Mouse (Mus musculus): ENCODE measurements around the gene Odf4.

The Odf4 gene

DNA sequence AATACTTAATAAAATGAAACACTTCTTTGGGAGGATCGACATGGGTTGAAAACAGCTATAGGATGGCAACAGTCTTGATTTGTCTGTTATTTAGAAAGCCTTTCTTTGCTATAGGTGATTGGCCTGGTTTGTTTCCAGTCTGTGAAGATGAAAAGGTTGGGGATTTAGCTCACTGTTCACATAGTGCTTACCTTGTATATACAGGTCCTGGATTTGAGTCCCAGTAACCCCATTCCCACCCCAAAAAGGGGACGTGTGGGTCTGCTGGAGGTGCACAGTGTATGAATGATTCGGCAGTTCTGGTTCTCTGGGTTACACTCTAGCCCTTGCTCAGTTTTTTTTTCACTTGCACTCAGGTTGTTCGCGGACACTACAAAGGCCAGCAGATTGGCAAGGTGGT, 24.1 kb downstream of the Odf4 start:
- DNase-seq (ENCODE audit: low read depth, low spot score), result no peak

DNA sequence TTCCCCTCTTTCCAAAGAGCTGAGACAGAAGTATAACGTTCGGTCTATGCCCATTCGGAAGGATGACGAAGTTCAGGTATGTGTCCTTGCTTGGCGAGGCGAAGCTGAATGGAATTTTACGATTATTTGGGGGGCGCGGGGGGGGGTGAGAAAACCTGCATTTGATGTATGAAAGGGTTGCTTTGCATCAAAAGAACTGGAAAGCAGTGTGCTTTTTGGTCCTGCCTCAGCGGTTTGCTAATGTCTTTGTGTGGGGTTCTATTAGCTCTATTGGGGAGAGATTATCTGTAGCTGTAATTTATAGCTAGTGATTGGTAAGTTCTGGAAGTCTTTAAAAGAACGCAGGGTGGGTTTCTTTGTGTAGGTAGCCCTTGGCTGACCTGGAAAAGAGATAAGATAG, 24.5 kb downstream of the Odf4 start:
- DNase-seq (ENCODE audit: low read depth, low spot score), result no peak

DNA sequence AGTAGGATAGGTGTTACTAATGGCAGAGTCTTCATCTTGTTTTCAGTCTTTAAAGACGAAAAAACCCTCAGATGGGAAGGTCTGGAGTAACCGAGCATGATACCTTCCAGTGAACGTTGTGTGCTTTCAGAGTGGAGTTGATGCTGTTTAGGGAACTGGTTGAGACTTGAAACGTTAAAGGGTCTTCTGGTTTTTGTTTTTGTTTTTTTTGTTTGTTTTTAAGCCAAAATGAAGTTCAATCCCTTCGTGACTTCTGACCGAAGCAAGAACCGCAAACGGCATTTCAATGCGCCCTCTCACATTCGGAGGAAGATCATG, 24.9 kb downstream of the Odf4 start:
- DNase-seq (ENCODE audit: low read depth, low spot score), result no peak

DNA sequence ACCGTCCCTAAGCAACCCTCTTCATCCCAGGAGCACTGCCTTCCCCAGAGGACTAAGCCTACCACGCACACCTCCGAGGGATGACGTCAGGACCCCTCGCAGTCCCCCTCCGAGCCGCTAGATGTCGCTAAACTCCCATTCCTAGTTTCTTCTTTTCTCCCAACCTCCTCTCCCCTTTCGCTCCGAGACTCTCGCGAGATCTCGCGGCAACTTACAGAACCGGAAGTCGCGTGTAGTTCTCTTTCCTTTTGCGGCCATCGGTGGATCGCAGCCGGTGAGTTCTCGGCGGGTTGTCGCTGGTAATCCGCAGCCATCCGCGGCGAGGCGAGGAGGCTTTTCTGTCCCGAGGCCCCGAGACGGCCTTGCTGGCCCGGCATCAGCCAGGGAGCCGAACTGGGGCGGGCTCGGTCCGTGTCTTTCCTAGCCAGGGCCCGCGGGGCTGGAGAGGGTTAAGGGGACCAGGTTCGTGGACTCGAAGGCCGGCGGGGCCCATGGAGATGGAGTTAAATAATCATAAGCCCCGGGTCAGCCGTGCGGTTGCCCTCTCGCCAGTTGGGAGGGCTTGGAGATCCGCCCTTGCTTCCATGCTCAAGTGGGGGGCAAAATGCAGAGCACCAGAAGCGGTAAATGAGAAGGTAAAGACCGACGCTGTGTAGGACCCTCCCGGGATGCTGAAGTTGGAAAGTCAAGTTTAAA, 25.4 kb downstream of the Odf4 start, which contains the start of gene Rpl26:
TSS of gene Rpl26 (plus strand) at position 233 of the 696 bp plus-strand sequence.
- peak; percentile 100 for DNase-seq (ENCODE audit: low read depth, low spot score)

DNA sequence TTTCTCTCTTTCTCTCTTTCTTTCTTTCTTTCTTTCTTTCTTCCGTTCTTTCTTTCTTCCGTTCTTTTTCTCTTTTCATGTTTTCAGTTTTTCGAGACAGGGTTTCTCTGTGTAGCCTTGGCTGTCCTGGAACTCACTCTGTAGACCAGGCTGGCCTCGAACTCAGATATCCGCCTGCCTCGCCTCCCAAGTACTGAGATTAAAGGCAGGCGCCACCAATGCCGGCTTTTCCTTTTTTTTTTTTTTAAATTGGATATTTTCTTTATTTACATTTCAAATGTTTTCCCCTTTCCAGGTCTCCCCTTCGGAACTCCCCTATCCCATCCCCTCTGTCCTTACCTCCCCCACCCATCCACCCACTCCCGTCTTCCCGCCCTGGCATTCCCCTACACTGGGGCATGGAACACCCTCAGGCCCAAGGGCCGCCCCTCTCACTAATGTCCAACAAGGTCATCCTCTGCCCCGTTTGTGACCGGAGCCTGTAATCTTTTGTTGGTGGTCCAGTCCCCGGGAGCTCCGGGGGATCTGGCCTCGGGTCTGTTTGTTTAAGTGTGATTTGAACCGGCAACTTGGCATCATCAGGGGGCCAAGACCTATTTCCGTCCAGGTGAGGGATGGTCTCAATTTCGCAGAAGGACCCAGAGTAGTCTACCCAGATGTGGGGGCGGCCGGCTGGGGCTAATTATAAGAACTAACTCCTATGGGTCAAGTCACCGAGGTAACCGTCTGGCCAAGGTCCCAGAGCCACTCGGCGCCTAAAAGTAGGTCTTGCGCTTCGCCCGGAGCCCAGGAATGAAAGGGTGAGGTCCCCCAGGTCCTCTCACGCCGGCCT, 26.1 kb downstream of the Odf4 start:
- no peak for DNase-seq (ENCODE audit: low read depth, low spot score)

DNA sequence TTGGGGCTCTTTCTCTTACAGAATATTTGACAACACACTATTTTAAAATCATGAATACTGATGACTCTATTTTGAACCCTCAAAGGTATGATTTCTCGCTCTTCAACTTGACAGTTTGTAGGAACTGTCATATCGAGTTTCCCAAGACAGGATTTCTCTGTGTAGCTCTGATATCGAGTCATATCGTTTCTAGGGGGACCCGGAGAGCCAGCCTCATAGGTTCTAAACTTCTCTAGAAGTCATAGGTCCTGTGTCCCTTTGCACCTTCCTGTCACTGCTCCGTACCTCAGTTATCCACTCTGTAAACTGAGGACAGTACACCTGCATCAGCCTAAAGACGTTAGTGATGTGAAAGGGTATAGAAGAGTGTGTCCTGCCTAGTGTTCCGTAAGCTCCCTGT, 27.1 kb downstream of the Odf4 start:
- no peak for DNase-seq (ENCODE audit: low read depth, low spot score)

DNA sequence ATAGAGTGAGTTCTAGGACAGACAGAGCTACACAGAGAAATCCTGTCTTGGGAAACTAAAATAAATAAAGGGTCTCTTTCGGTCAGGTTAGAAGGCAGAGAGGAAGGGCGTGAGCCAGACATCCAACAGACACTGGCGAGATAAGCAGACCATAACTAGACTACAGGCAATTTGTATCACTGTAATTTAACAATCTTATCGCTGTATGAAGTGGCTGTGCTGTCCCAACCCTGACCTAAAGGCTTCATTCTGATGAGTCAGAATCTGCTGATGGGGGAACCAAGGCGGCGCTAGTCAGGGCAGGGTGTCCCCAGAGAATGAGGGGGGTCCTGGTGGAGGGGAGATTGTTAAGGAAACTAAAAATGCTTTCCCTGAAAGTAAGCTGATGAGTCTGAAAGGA, 28.1 kb downstream of the Odf4 start:
- no peak for DNase-seq (ENCODE audit: low read depth, low spot score)

DNA sequence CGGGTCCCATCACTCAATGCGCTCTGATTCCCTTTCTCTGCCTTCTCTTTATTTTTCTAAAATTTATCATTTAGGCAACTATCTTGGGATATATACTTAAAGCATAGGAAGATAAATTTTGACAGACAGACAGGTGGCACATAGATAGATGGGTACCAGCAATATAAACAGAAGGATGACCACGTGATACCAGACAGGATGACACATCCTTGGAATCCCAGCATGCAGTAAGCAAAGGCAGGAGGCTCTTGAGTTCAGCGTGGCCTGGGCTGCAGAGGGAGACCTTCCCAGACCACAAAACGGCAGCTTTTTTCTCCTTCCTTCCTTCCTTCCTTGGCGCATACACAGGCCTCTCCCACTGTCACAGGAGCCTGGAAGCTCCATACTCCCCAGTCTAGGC, 29.0 kb downstream of the Odf4 start:
- DNase-seq (ENCODE audit: low read depth, low spot score), result no peak

- no peak for DNase-seq (ENCODE audit: low read depth, low spot score)
These were observed 29.8 kb downstream of the Odf4 start for GRCm38 (mm10) chr11:68897120-68897519.

- DNase-seq (ENCODE audit: low read depth, low spot score), result no peak
These were observed 30.6 kb downstream of the Odf4 start for GRCm38 (mm10) chr11:68896247-68896646.

DNA sequence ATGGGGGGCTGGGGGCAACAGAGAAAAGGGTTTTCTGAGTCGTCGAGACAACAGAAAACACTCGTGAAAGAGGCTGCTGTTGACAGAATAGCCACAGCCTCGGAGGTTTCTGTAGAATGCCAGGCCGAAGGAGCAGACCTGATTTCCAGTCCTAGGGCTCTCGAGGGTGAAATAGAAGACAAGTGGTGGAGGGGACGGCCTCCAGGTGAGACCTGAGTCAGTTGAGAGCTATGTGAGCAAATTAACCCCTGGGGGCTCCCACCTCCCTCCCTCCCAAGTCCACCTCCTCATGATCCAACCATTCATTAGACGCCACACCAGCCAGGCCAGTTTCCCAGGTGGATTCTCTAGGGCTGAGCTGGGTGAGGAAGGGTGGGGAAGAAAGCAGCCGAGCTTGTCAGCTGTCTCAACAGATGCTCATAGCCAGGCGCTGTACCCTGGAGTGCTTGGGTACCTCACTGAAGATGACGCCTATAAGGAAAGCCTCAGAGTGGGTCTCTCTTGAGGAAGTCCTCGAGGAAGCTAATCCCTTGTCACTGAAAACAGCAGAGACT, 32.9 kb downstream of the Odf4 start:
- DNase-seq (ENCODE audit: low read depth, low spot score), result no peak

DNA sequence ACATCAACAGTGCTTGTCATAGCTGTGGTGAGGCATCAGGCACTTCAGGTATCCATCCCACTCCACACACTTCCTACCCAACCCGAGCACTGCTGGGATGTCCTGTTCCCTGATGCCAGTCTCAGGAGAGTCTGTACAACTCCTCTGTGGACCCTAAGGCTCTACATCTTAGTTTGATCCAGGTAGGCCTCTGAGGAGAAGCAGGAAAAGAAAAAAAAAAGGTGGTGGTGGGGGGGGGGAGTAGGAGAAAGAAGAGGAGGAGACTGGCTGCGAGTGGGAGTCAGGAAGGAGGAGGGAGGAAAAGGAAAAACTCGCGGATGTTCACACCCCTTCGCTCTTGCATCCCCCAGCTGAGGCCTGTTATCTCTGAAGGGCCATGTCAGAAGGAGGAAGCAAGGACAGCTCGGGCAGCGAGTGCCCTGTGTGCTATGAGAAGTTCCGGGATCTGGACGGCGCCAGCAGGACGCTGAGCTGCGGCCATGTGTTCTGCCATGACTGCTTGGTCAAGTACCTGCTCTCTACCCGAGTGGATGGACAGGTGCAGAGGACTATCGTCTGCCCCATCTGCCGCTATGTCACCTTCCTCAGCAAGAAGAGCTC, 34.5 kb downstream of the Odf4 start:
- DNase-seq (ENCODE audit: low read depth, low spot score), result no peak

DNA sequence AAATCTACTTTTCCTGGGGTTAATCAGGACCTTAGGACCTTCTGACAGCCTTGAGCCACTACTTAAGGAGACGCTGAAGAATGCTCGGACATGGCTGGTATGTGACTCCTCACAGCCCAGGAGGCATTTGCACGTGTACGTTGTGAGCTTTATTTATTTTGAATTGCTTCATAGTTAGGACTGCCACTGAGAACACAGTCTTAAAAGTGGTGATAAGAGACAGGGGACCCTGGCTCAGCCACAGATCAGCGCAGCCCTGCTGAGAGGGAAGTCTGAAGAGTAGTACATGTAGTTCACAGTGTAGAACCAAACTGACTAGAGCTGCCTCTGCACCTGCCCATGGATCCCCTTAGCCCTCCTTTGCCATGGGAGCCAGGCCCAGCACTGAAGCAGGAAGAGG, 35.1 kb downstream of the Odf4 start:
- no peak for DNase-seq (ENCODE audit: low read depth, low spot score)

DNA sequence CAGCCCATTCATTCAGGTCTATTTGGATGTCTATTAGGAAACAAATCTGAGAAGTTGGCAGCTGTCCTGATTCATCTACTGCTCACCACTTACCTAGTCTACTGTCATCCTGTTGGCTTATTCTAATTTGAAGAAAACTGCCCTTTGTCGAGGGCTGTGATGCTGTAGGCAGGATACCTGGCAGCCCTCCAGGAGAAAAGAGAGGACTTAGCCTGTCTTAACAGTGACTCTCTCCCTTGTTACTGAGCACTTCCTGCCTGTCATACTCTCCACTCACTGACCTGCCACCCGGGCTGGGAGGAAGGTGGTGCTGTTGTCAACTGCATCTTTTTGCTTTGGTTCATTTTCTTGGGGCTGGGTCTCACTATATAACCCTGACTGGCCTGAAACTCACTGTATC, 36.3 kb downstream of the Odf4 start:
- DNase-seq (ENCODE audit: low read depth, low spot score), result no peak

DNA sequence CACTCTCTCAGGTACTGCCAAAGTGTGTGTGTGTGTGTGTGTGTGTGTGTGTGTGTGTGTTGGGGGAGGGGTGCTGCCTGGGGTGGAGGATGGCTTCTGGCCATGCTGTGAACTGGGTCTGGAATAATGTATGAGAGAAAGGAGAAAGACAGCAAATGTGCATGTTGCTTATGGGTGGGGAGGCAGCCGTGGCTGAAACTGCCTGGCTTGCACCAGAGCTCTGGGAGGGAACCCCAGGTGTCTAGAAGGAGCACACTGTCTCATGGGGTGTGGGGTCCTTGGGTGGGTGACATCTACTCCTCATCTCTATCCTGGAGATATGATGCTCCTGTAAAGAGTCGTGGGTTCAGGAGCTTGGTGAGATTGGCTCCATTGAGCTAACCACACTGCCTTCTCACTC, 38.2 kb downstream of the Odf4 start:
- DNase-seq (ENCODE audit: low read depth, low spot score), result no peak

GRCm38 (mm10) chr11:68888253-68888652, 38.6 kb downstream of the Odf4 start, which contains the start of gene Rnf222:
Gene Rnf222 (plus strand): TSS chr11:68888553.
- no peak for DNase-seq (ENCODE audit: low read depth, low spot score)

- DNase-seq (ENCODE audit: low read depth, low spot score), result no peak
These were observed 40.8 kb downstream of the Odf4 start for GRCm38 (mm10) chr11:68886091-68886490.

- no peak for DNase-seq (ENCODE audit: low read depth, low spot score)
These were observed 42.5 kb downstream of the Odf4 start for GRCm38 (mm10) chr11:68884368-68884767.

DNA sequence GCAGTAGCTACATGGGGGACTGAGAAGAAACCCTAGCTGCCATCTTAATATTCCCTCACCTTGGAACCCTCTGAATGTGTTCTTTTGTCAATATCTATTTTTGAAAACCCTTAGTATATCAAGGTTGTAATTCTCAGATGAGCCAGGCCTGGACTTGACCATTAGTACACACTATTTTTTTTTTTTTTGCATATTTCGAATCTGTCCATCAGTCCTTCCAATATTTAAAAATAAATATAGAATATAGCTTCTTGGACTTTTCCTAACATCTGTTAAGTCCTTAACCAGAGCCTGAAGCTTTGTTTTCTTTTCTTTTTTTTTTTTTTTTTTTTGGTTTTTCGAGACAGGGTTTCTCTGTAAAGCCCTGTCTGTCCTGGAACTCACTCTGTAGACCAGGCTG, 43.0 kb downstream of the Odf4 start:
- no peak for DNase-seq (ENCODE audit: low read depth, low spot score)

DNA sequence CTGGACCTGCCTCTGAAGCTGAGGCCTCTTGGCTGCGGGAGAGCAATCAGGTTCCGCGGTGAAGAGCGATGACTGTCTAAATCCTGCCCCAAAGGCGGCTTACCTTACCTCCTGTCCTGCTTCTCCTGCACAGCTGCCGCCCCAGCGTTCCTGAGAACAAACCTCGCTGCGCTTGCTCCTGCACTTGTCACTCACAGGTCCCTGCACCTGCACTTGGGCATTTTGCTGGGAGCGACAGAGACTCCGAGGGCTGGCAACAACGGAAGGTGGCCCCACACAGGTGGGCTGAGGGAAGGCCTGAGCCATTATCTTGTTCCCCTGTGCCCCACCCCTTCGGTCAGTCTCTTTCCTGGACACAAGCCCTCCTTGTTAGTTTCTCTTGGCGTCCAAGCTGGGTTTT, 44.8 kb downstream of the Odf4 start:
- DNase-seq (ENCODE audit: low read depth, low spot score), result no peak

- no peak for DNase-seq (ENCODE audit: low read depth, low spot score)
These were observed 48.1 kb downstream of the Odf4 start for GRCm38 (mm10) chr11:68878811-68879210.

DNA sequence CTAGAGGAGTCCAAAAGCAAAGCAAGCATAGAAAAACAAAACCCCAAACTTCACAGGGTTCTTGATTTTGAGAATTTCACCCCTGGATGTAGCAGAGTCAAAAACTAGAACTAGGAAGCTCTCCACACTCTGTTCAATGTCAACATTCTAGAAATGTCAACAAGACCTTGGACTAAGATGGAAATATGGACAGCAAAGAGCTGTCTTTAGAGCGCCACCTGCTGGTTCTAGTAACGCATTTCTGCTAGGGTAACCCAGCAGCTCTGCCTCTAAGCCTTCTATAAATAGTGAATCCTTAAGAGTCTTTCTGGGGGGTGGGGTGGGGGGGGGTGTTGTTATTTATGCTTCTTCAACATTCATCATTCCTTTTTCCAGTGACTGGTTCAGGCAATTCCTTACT, 52.0 kb downstream of the Odf4 start:
- peak; percentile 56 for DNase-seq (ENCODE audit: low read depth, low spot score)
